Mouse (Mus musculus) retina, adult 2 months (tissue): ENCODE data around the gene Dnmt3a.

Experiments
- DNase-seq: peaks from one replicate; pipeline ENCODE4 v3.0.0-alpha.2; 2012; ENCODE audit warnings: low read depth, low spot score

The Dnmt3a gene

GRCm38 (mm10) chr12:3852521-3852920 is 46.7 kb downstream of the Dnmt3a start:
- no peak for DNase-seq

GRCm38 (mm10) chr12:3854419-3854818 is 48.6 kb downstream of the Dnmt3a start:
- no peak for DNase-seq

GRCm38 (mm10) chr12:3855762-3856501 is 50.1 kb downstream of the Dnmt3a start:
- DNase-seq: no peak

- no peak for DNase-seq
Observed at GRCm38 (mm10) chr12:3856748-3857147, 50.9 kb downstream of the Dnmt3a start.

GRCm38 (mm10) chr12:3857231-3857630 is 51.4 kb downstream of the Dnmt3a start:
- DNase-seq: no peak

GRCm38 (mm10) chr12:3857773-3858172 is 52.0 kb downstream of the Dnmt3a start:
- no peak for DNase-seq

- no peak for DNase-seq
Observed at GRCm38 (mm10) chr12:3858754-3859153, 52.9 kb downstream of the Dnmt3a start.

GRCm38 (mm10) chr12:3859545-3859944 is 53.7 kb downstream of the Dnmt3a start:
- DNase-seq: no peak

- no peak for DNase-seq
Observed at GRCm38 (mm10) chr12:3860005-3860404, 54.2 kb downstream of the Dnmt3a start.

- no peak for DNase-seq
Observed at GRCm38 (mm10) chr12:3861665-3862228, 55.9 kb downstream of the Dnmt3a start.

- DNase-seq: no peak
Observed at GRCm38 (mm10) chr12:3862253-3862652, 56.4 kb downstream of the Dnmt3a start.

- no peak for DNase-seq
Observed at GRCm38 (mm10) chr12:3864208-3864607, 58.4 kb downstream of the Dnmt3a start.

- no peak for DNase-seq
Observed at GRCm38 (mm10) chr12:3865594-3865993, 59.8 kb downstream of the Dnmt3a start.

GRCm38 (mm10) chr12:3866654-3867370 is 61.0 kb downstream of the Dnmt3a start:
- no peak for DNase-seq

- no peak for DNase-seq
Observed at GRCm38 (mm10) chr12:3868115-3868514, 62.3 kb downstream of the Dnmt3a start.

- DNase-seq: no peak
Observed at GRCm38 (mm10) chr12:3868676-3869458, 63.1 kb downstream of the Dnmt3a start.

- no peak for DNase-seq
Observed at GRCm38 (mm10) chr12:3870024-3870423, 64.2 kb downstream of the Dnmt3a start.

GRCm38 (mm10) chr12:3870859-3871462 is 65.2 kb downstream of the Dnmt3a start:
- DNase-seq: no peak

GRCm38 (mm10) chr12:3871637-3872036 is 65.8 kb downstream of the Dnmt3a start:
- no peak for DNase-seq

GRCm38 (mm10) chr12:3872410-3873230 is 66.8 kb downstream of the Dnmt3a start:
- DNase-seq: no peak

- no peak for DNase-seq
Observed at GRCm38 (mm10) chr12:3875474-3875873, 69.7 kb downstream of the Dnmt3a start.
